Mouse (Mus musculus): ENCODE measurements around the gene Paqr9. TPM values are rescaled to one million over a fixed set of nuclear protein-coding genes. Genes with fewer than 3 reads are reported as not detected.

Paqr9 gene
- total and polyA plus RNA-seq, 3 experiments = not detected

- Histone ChIP-seq H3K9ac (ENCODE audit: insufficient read depth, low read depth) (no peak overlapping the region), H3K4me3 (replicated peaks in 1 of 3; ENCODE audit: low read depth in 2 of 3, low read length in 2 of 3, poor library complexity in 1 of 3) (no peak overlapping the region), H3K79me2 (replicated peaks; ENCODE audit: control insufficient read depth, extremely low read depth, insufficient read depth, poor library complexity, severe bottlenecking) (no peaks in the 10 kb centered on the region), H3K27me3 (replicated peaks) (no peaks in the 10 kb centered on the region), H3K36me3 (replicated peaks in 1 of 2; ENCODE audit: control insufficient read depth in 1 of 2, insufficient read depth in 1 of 2, low read length in 1 of 2) (no peaks in the 10 kb centered on the region), H3K9me3 (replicated peaks; ENCODE audit: low read length) (no peaks in the 10 kb centered on the region), H3K4me2 (ENCODE audit: insufficient read depth, low read depth, poor library complexity, severe bottlenecking) (no peak overlapping the region), H3K4me1 (ENCODE audit: control insufficient read depth in 1 of 2, insufficient read depth in 2 of 2) (peaks cover 0 to 7% of the 10 kb centered on the region in 2 experiments; a peak in 1 of 4 replicates), H3K27ac (ENCODE audit: insufficient read depth, low read depth) (no peak overlapping the region)
- DNase-seq (ENCODE audit: extremely low read depth) = no peak
- no peak for TF ChIP-seq CTCF (conservative IDR thresholded peaks at IDR 0.05 in 1 of 2, IDR thresholded peaks at IDR 0.05 in 1 of 2; ENCODE audit: low read depth in 2 of 2, low read length in 2 of 2)
- dilution Hi-C loops (cut with MboI; ENCODE audit: extremely low pct_ligation_motif_present, extremely low pct_unique_long_range_greater_than_20kb, low sequenced_read_pairs) = no loop called here
- in situ Hi-C loops (cut with MboI; ENCODE audit: low pct_ligation_motif_present, low pct_unique_long_range_greater_than_20kb, low sequenced_read_pairs) = no loop called here
These were observed 18.0 kb downstream of the Paqr9 start for GRCm38 (mm10) chr9:95577502-95577901.

- in situ Hi-C loops (cut with MboI; ENCODE audit: low pct_ligation_motif_present, low pct_unique_long_range_greater_than_20kb, low sequenced_read_pairs) = no loop called here
These were observed 19.0 kb downstream of the Paqr9 start for GRCm38 (mm10) chr9:95578366-95578895.

GRCm38 (mm10) chr9:95581021-95581757, 21.7 kb downstream of the Paqr9 start:
- TF ChIP-seq CHD1 (IDR thresholded peaks at IDR 0.05; ENCODE audit: low read depth, low read length) (no peak), UBTF (IDR thresholded peaks at IDR 0.05; ENCODE audit: low read depth, low read length) (no peak), PAX5 (IDR thresholded peaks at IDR 0.05; ENCODE audit: low read length) (no peak), GABPA (IDR thresholded peaks at IDR 0.05; ENCODE audit: insufficient replicate concordance, low read depth, low read length) (no peak), ELF1 (IDR thresholded peaks at IDR 0.05; ENCODE audit: low read depth, low read length) (no peak), E2F4 (IDR thresholded peaks at IDR 0.05; ENCODE audit: insufficient replicate concordance, low read depth, low read length) (no peak), TBP (conservative IDR thresholded peaks at IDR 0.05; ENCODE audit: low read depth, low read length) (no peak), EP300 (IDR thresholded peaks at IDR 0.05; ENCODE audit: low read length) (no peak), NRF1 (IDR thresholded peaks at IDR 0.05; ENCODE audit: low read depth, low read length) (no peak), POLR2A (IDR thresholded peaks at IDR 0.05; ENCODE audit: low read depth, low read length) (no peak), BHLHE40 (IDR thresholded peaks at IDR 0.05; ENCODE audit: low read depth, low read length) (no peak), SMC3 (IDR thresholded peaks at IDR 0.05; ENCODE audit: low read depth, low read length) (no peak), POLR2AphosphoS2 (IDR thresholded peaks at IDR 0.05; ENCODE audit: low read depth, low read length) (no peak), CTCF (conservative IDR thresholded peaks at IDR 0.05 in 1 of 2, IDR thresholded peaks at IDR 0.05 in 1 of 2; ENCODE audit: low read depth in 2 of 2, low read length in 2 of 2) (no peak), MXI1 (IDR thresholded peaks at IDR 0.05; ENCODE audit: low read depth, low read length) (no peak), HCFC1 (IDR thresholded peaks at IDR 0.05; ENCODE audit: low read depth, low read length) (no peak), RCOR1 (conservative IDR thresholded peaks at IDR 0.05; ENCODE audit: low read depth, low read length) (no peak), ZMIZ1 (IDR thresholded peaks at IDR 0.05; ENCODE audit: low read depth, low read length) (no peak)
- dilution Hi-C loops (cut with MboI; ENCODE audit: extremely low pct_ligation_motif_present, extremely low pct_unique_long_range_greater_than_20kb, low sequenced_read_pairs) (no loop called here), in situ Hi-C loops (cut with MboI; ENCODE audit: low pct_ligation_motif_present, low pct_unique_long_range_greater_than_20kb, low sequenced_read_pairs) (no loop called here)
- H3K9ac ChIP-seq (ENCODE audit: insufficient read depth, low read depth) = no peak overlapping the region
- H3K4me2 ChIP-seq (ENCODE audit: insufficient read depth, low read depth, poor library complexity, severe bottlenecking) = no peak overlapping the region
- H3K36me3 ChIP-seq (replicated peaks in 1 of 2; ENCODE audit: control insufficient read depth in 1 of 2, insufficient read depth in 1 of 2, low read length in 1 of 2) = no peaks in the 10 kb centered on the region
- H3K27me3 ChIP-seq (replicated peaks) = no peaks in the 10 kb centered on the region
- no peak overlapping the region for H3K27ac ChIP-seq (ENCODE audit: insufficient read depth, low read depth)
- no peak for DNase-seq (ENCODE audit: extremely low read depth)
- peaks cover 2% of the 10 kb centered on the region for H3K9me3 ChIP-seq (replicated peaks; ENCODE audit: low read length)
- H3K4me1 ChIP-seq (ENCODE audit: control insufficient read depth in 1 of 2, insufficient read depth in 2 of 2) = no peaks in the 10 kb centered on the region
- no peak overlapping the region for H3K4me3 ChIP-seq (replicated peaks in 1 of 3; ENCODE audit: low read depth in 2 of 3, low read length in 2 of 3, poor library complexity in 1 of 3)
- no peaks in the 10 kb centered on the region for H3K79me2 ChIP-seq (replicated peaks; ENCODE audit: control insufficient read depth, extremely low read depth, insufficient read depth, poor library complexity, severe bottlenecking)

More at GRCm38 (mm10) chr9:95578366-95578895, 19.0 kb downstream of the Paqr9 start:
- H3K4me2 ChIP-seq (ENCODE audit: insufficient read depth, low read depth, poor library complexity, severe bottlenecking) = no peak overlapping the region
- TF ChIP-seq SIN3A (IDR thresholded peaks at IDR 0.05; ENCODE audit: low read length) (no peak), TCF12 (IDR thresholded peaks at IDR 0.05; ENCODE audit: low read depth, low read length) (no peak), ELF1 (IDR thresholded peaks at IDR 0.05; ENCODE audit: low read depth, low read length) (no peak), UBTF (IDR thresholded peaks at IDR 0.05; ENCODE audit: low read depth, low read length) (no peak), MAFK (IDR thresholded peaks at IDR 0.05; ENCODE audit: insufficient replicate concordance, low read length) (no peak), PAX5 (IDR thresholded peaks at IDR 0.05; ENCODE audit: low read length) (no peak), IRF4 (IDR thresholded peaks at IDR 0.05; ENCODE audit: low read depth, low read length) (no peak)
- H3K27me3 ChIP-seq (replicated peaks) = no peaks in the 10 kb centered on the region
- H3K4me3 ChIP-seq (replicated peaks in 1 of 3; ENCODE audit: low read depth in 2 of 3, low read length in 2 of 3, poor library complexity in 1 of 3) = no peak overlapping the region
- no peak for DNase-seq (ENCODE audit: extremely low read depth)
- no peaks in the 10 kb centered on the region for H3K9me3 ChIP-seq (replicated peaks; ENCODE audit: low read length)
- no peaks in the 10 kb centered on the region for H3K36me3 ChIP-seq (replicated peaks in 1 of 2; ENCODE audit: control insufficient read depth in 1 of 2, insufficient read depth in 1 of 2, low read length in 1 of 2)
- dilution Hi-C loops (cut with MboI; ENCODE audit: extremely low pct_ligation_motif_present, extremely low pct_unique_long_range_greater_than_20kb, low sequenced_read_pairs) = no loop called here
- no peak overlapping the region for H3K9ac ChIP-seq (ENCODE audit: insufficient read depth, low read depth)
- no peaks in the 10 kb centered on the region for H3K79me2 ChIP-seq (replicated peaks; ENCODE audit: control insufficient read depth, extremely low read depth, insufficient read depth, poor library complexity, severe bottlenecking)
- H3K4me1 ChIP-seq (ENCODE audit: control insufficient read depth in 1 of 2, insufficient read depth in 2 of 2) = peaks cover 0 to 7% of the 10 kb centered on the region in 2 experiments; a peak in 1 of 4 replicates
- H3K27ac ChIP-seq (ENCODE audit: insufficient read depth, low read depth) = no peak overlapping the region
